Mouse (Mus musculus): ENCODE measurements around the gene Cdc42bpg.

- no peak for TF ChIP-seq CTCF (IDR thresholded peaks at IDR 0.05; ENCODE audit: extremely low read depth, insufficient read depth, insufficient read length, insufficient replicate concordance)
- no peak for TF ChIP-seq POLR2A (IDR thresholded peaks at IDR 0.05; ENCODE audit: low read depth, low read length)
Observed at GRCm38 (mm10) chr19:6338171-6338570, 31.9 kb downstream of the Cdc42bpg start.

Measured in spleen, adult 2 months (tissue).